Mouse (Mus musculus) spleen, adult 2 months (tissue): ENCODE results near the gene Olfr657.

ENCODE experiments used
- CTCF ChIP-seq: fragments of 200-500 bp; IDR thresholded peaks from 2 replicates; pipeline ENCODE4 v1.5.1; 2011; ENCODE audit warnings: mild to moderate bottlenecking, inconsistent platforms; ENCODE audit not compliant: insufficient read depth, insufficient read length, insufficient replicate concordance; ENCODE audit errors: extremely low read depth
- POLR2A ChIP-seq: fragments of 200-500 bp; IDR thresholded peaks from 2 replicates; pipeline ENCODE4 v1.6.1; 2011; ENCODE audit warnings: low read depth, low read length, inconsistent platforms

DNA sequence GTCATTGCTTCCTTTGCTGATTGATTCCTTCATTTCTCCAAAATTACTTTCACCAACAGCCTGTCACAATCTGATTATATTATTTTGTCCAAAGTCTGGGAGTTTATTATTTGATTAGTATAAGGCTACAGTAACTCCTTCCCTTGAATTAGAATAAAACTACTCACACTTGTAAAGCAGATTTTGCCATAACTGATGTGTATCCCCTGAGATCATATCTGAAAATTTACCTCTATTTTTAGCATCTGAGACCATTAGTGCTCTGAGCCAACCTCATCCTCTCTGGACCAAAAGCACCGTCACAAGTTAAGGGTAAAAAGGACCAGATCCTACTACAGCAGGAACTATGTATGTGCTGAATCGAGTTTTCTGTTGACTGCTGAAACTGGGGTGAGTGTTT is 47.6 kb upstream of the Olfr657 start, which contains the start of gene Olfr653:
- TF ChIP-seq POLR2A (no peak), CTCF (no peak)
